Mouse (Mus musculus) embryonic facial prominence, embryonic 11.5 days (tissue): Measurements from ENCODE around the gene Tnrc6b. TPM values are rescaled to one million over a fixed set of nuclear protein-coding genes. Genes with fewer than 3 reads are reported as not detected.

Experiments used
- ATAC-seq: fragments of 200-750 bp; cut with Nextera tagmentation; replicated peaks from 2 replicates; pipeline ENCODE4 v1.8.0; 2017; ENCODE audit warnings: low read depth; ENCODE audit not compliant: insufficient number of reproducible peaks, low FRiP score, low TSS enrichment
- DNase-seq: peaks from one replicate; pipeline ENCODE4 v3.0.0-alpha.2; 2015; ENCODE audit warnings: low spot score
- H3K27ac ChIP-seq: fragments of 300-500 bp; sonication (generic); replicated peaks from 2 replicates; pipeline ENCODE4 v1.5.1; 2014; ENCODE audit warnings: mild to moderate bottlenecking, low read depth, low read length, control low read depth
- H3K27me3 ChIP-seq: fragments of 300-500 bp; sonication (generic); 2 replicates; pipeline ENCODE4 v1.6.1; 2014; ENCODE audit warnings: mild to moderate bottlenecking, low read length, moderate library complexity, mixed read lengths; ENCODE audit not compliant: control insufficient read depth, insufficient read depth
- H3K36me3 ChIP-seq: fragments of 300-500 bp; sonication (generic); replicated peaks from 2 replicates; pipeline ENCODE4 v1.6.1; 2014; ENCODE audit warnings: low read depth, mild to moderate bottlenecking, low read length, moderate library complexity, mixed read lengths; ENCODE audit not compliant: control insufficient read depth, insufficient read depth
- H3K4me1 ChIP-seq: fragments of 300-500 bp; sonication (generic); 2 replicates; pipeline ENCODE4 v1.6.1; 2014; ENCODE audit warnings: low read length, mixed read lengths; ENCODE audit not compliant: control insufficient read depth, insufficient read depth
- H3K4me2 ChIP-seq: fragments of 300-500 bp; sonication (generic); 2 replicates; pipeline ENCODE4 v1.6.1; 2014; ENCODE audit warnings: low read depth, mild to moderate bottlenecking, control low read depth, low read length, moderate library complexity
- H3K4me3 ChIP-seq: fragments of 300-500 bp; sonication (generic); 2 replicates; pipeline ENCODE4 v1.5.1; 2014; ENCODE audit warnings: low read depth, low read length, control low read depth
- H3K9ac ChIP-seq: fragments of 300-500 bp; sonication (generic); replicated peaks from 2 replicates; pipeline ENCODE4 v1.6.1; 2014; ENCODE audit warnings: mild to moderate bottlenecking, control low read depth, low read length
- H3K9me3 ChIP-seq: fragments of 300-500 bp; sonication (generic); replicated peaks from 2 replicates; pipeline ENCODE4 v1.6.1; 2016; ENCODE audit warnings: mild to moderate bottlenecking, low read length, inconsistent platforms, mixed read lengths; ENCODE audit not compliant: control insufficient read depth
- WGBS: fragments of 180-500 bp; shearing (Covaris S2); extraction: QIAGEN DNeasy Blood & Tissue Kit; methylation state at CpG from one replicate; pipeline ENCODE4 v1.1.7; 2014; 5-methylcytosine and 5-hydroxymethylcytosine counted together
- polyA plus RNA-seq: library from polyadenylated mRNA; unstranded; fragments of >200 nt; fragmentation: Nextera tagmentation; extraction: Ambion mirVana; gene quantifications from 2 replicates; pipeline ENCODE4 v1.2.1, GENCODE M21; 2014

Tnrc6b gene
- polyA plus RNA-seq, 1 experiment from 2014 or later = 11.5 TPM

- Histone ChIP-seq H3K27ac (no peak overlapping the region), H3K4me3 (no peak overlapping the region), H3K4me1 (no peaks in the 10 kb centered on the region), H3K9ac (no peak overlapping the region), H3K27me3 (no peaks in the 10 kb centered on the region), H3K4me2 (no peak overlapping the region), H3K9me3 (no peaks in the 10 kb centered on the region), H3K36me3 (no peaks in the 10 kb centered on the region)
- DNase-seq (no peak), ATAC-seq (no peak)
- 78% methylated on average over 3 of the region's 3 CpGs for WGBS
Measured at GRCm38 (mm10) chr15:80936686-80937085, 225.6 kb downstream of the Tnrc6b start.

- H3K27me3 ChIP-seq = no peaks in the 10 kb centered on the region
- H3K4me2 ChIP-seq = no peak overlapping the region
- no peak overlapping the region for H3K27ac ChIP-seq
- ATAC-seq (no peak), DNase-seq (no peak)
- WGBS = 81% methylated on average over 4 of the region's 4 CpGs
- H3K4me3 ChIP-seq = no peak overlapping the region
- H3K9me3 ChIP-seq = no peaks in the 10 kb centered on the region
- no peaks in the 10 kb centered on the region for H3K4me1 ChIP-seq
- no peak overlapping the region for H3K9ac ChIP-seq
- H3K36me3 ChIP-seq = no peaks in the 10 kb centered on the region
Measured at GRCm38 (mm10) chr15:80938615-80939014, 227.5 kb downstream of the Tnrc6b start.

GRCm38 (mm10) chr15:80939401-80939800 lies 228.3 kb downstream of the Tnrc6b start:
- Histone ChIP-seq H3K36me3 (no peaks in the 10 kb centered on the region), H3K9me3 (no peaks in the 10 kb centered on the region), H3K4me3 (no peak overlapping the region), H3K27me3 (no peaks in the 10 kb centered on the region), H3K27ac (no peak overlapping the region), H3K4me2 (no peak overlapping the region), H3K4me1 (no peaks in the 10 kb centered on the region), H3K9ac (no peak overlapping the region)
- 85% methylated on average over 5 of the region's 5 CpGs for WGBS
- no peak for DNase-seq
- ATAC-seq = no peak

- Histone ChIP-seq H3K27ac (no peak overlapping the region), H3K9me3 (no peaks in the 10 kb centered on the region), H3K4me3 (no peak overlapping the region), H3K36me3 (no peaks in the 10 kb centered on the region), H3K4me1 (no peaks in the 10 kb centered on the region), H3K27me3 (no peaks in the 10 kb centered on the region), H3K4me2 (no peak overlapping the region), H3K9ac (no peak overlapping the region)
- 89% methylated on average over 6 of the region's 6 CpGs for WGBS
- DNase-seq (no peak), ATAC-seq (no peak)
Measured at GRCm38 (mm10) chr15:80941468-80942040, 230.4 kb downstream of the Tnrc6b start.

- H3K4me2 ChIP-seq = no peak overlapping the region
- H3K9ac ChIP-seq = no peak overlapping the region
- no peaks in the 10 kb centered on the region for H3K9me3 ChIP-seq
- DNase-seq (no peak), ATAC-seq (no peak)
- WGBS = 56% methylated on average over 3 of the region's 3 CpGs
- H3K4me3 ChIP-seq = no peak overlapping the region
- no peaks in the 10 kb centered on the region for H3K36me3 ChIP-seq
- no peaks in the 10 kb centered on the region for H3K27me3 ChIP-seq
- H3K4me1 ChIP-seq = peaks cover 3% of the 10 kb centered on the region; the same call in 1 of the 2 replicates
- no peak overlapping the region for H3K27ac ChIP-seq
Measured at GRCm38 (mm10) chr15:80945851-80946250, 234.7 kb downstream of the Tnrc6b start.

- ATAC-seq = peak; percentile 84; the same call in 1 of the 2 replicates
Measured at GRCm38 (mm10) chr15:80948145-80949135, 237.3 kb downstream of the Tnrc6b start, which contains the start of gene Adsl. Gene Adsl, plus strand, starts transcription at chr15:80948490.

GRCm38 (mm10) chr15:80949431-80949830 lies 238.3 kb downstream of the Tnrc6b start:
- H3K4me1 ChIP-seq = peaks cover 3% of the 10 kb centered on the region; the same call in 1 of the 2 replicates
- H3K9ac ChIP-seq = peak overlapping the region; percentile 79
- 61% methylated on average over 4 of the region's 4 CpGs for WGBS
- H3K4me2 ChIP-seq = peak overlapping the region; percentile 72
- no peaks in the 10 kb centered on the region for H3K9me3 ChIP-seq
- no peak overlapping the region for H3K27ac ChIP-seq
- peaks cover 7% of the 10 kb centered on the region for H3K36me3 ChIP-seq
- DNase-seq (no peak), ATAC-seq (no peak)
- peak overlapping the region; percentile 89 for H3K4me3 ChIP-seq
- H3K27me3 ChIP-seq = no peaks in the 10 kb centered on the region

More at GRCm38 (mm10) chr15:80948145-80949135, 237.3 kb downstream of the Tnrc6b start, which contains the start of gene Adsl:
- H3K27me3 ChIP-seq = no peaks in the 10 kb centered on the region
- peak within 1 kb of the TSS; percentile 72 for H3K4me2 ChIP-seq
- H3K4me3 ChIP-seq = peak within 1 kb of the TSS; percentile 89
- H3K9me3 ChIP-seq = no peaks in the 10 kb centered on the region
- H3K4me1 ChIP-seq = peaks cover 3% of the 10 kb centered on the region; the same call in 1 of the 2 replicates
- peak within 1 kb of the TSS; percentile 79 for H3K9ac ChIP-seq
- under 1% methylated on average over 63 of the region's 63 CpGs for WGBS
- peaks cover 3% of the 10 kb centered on the region for H3K36me3 ChIP-seq
- H3K27ac ChIP-seq = peak within 1 kb of the TSS; percentile 65
- DNase-seq = peak; percentile 93

GRCm38 (mm10) chr15:80950055-80950454 lies 238.9 kb downstream of the Tnrc6b start:
- no peak overlapping the region for H3K9ac ChIP-seq
- H3K4me2 ChIP-seq = no peak overlapping the region
- no peak overlapping the region for H3K4me3 ChIP-seq
- ATAC-seq (no peak), DNase-seq (no peak)
- no peak overlapping the region for H3K27ac ChIP-seq
- 93% methylated on average over 7 of the region's 7 CpGs for WGBS
- H3K4me1 ChIP-seq = peaks cover 3% of the 10 kb centered on the region; the same call in 1 of the 2 replicates
- no peaks in the 10 kb centered on the region for H3K9me3 ChIP-seq
- no peaks in the 10 kb centered on the region for H3K27me3 ChIP-seq
- peaks cover 7% of the 10 kb centered on the region for H3K36me3 ChIP-seq
